Mouse (Mus musculus): ENCODE data around the gene Sdk2. TPM values are rescaled to one million over a fixed set of nuclear protein-coding genes. Genes with fewer than 3 reads are reported as not detected.
A peak's percentile ranks its signal among the peaks of the same experiment; 100 is the strongest.

The Sdk2 gene
- polyA plus RNA-seq, 1 experiment: 1.2 TPM

DNA sequence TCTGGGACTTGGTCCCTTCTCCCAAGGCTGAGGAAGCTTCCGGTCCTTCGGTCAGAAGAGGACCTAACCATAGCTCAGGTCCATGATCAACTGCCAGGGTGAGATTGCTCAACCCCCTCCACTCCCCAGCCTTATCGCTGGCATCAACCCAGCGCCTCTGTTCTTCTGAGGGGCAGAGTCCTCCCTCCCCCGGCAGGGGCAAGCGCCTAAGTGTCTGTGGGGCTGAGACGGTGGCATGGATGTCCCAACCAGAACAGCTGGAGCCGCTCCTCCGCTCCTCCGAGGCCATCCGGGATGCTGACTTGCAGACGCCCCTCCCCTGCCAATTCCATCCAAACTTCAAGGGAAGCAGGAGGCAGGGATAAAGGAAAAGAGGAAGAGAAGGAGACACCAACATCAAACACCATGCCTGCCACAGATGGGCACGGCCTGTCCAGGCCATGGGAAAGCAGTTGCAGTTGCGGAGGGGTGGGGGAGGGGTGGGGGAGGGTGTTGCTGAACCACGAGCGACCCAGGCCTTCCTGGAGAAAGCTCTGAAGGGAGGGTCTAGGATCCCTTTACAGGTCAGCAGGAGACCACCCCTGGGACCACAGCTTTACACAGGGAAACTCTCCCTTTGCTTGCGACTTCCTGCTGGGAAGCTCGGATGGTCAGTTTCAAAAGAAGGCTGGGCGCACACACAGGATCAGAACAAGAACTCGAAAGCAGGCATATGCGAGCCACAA lies 317.9 kb downstream of the Sdk2 start:
- DNase-seq: peak; percentile 77
- WGBS: 11% methylated on average over 21 of the region's 21 CpGs
- Histone ChIP-seq H3K4me1 (ENCODE audit: control insufficient read depth, insufficient read depth, low read length) (peaks cover 26% of the 10 kb centered on the region), H3K4me3 (replicated peaks; ENCODE audit: extremely low read depth, low read depth, low read length) (peak overlapping the region; percentile 91)
- TF ChIP-seq POLR2A (IDR thresholded peaks at IDR 0.05; ENCODE audit: borderline replicate concordance, extremely low read depth, low read depth, low read length) (peak; percentile 45; the same call in 1 of the 2 replicates), CTCF (IDR thresholded peaks at IDR 0.05; ENCODE audit: insufficient read depth, low read length) (no peak)

DNA sequence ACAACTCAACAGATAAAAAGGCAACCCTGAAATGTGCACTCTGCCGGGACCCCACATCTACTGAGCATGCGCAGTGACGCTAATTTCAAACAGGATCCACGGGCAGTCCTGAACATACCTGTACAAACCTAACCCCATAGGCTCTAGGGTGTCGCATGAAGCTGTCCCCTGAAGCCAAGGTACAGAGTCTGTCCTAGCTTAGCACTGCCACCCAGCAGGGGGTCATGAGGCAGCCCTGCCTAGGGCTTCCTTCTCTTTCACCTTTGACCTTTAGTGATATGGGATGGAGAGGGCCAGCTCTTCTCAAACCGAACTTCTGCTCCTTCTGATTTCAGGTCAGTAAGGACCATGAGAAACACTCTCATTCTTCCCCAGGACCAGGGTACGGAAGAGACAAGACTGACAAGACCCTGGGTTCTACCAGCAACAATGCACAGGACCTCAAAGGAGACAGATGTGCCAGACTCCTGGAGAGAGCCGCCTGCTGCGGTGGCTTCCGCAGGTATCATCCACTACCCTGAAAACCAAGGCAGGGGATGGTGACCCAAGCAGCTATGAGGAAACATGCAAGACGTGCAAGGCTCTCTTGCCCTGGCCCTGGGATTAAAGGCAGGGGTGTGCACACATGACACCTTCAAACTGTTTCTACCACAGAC lies 319.0 kb downstream of the Sdk2 start:
- Histone ChIP-seq H3K4me1 (ENCODE audit: control insufficient read depth, insufficient read depth, low read length) (peaks cover 26% of the 10 kb centered on the region), H3K4me3 (replicated peaks; ENCODE audit: extremely low read depth, low read depth, low read length) (no peak overlapping the region)
- TF ChIP-seq CTCF (IDR thresholded peaks at IDR 0.05; ENCODE audit: insufficient read depth, low read length) (no peak), POLR2A (IDR thresholded peaks at IDR 0.05; ENCODE audit: borderline replicate concordance, extremely low read depth, low read depth, low read length) (no peak)
- 50% methylated on average over 11 of the region's 11 CpGs for WGBS
- no peak for DNase-seq

DNA sequence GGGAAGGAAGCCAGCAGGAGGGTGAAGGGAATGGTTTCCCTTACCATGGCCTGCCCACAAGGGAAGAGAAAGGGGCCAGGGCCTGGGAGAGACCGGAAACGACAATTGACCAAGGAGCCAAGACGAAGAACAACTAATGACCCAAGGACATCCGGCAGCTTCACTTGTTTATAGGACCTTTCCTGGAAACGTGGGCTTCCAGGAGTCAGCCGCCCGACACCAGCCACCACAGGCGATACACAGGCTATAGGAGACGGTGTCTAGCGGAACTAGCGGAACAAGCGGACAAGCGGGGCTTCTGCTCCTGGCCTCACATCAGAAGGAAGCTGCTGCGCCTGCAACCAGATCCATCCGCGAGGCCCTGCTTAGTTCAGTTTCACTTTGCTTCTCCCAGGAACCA lies 319.8 kb downstream of the Sdk2 start:
- 13% methylated on average over 16 of the region's 16 CpGs for WGBS
- Histone ChIP-seq H3K4me3 (replicated peaks; ENCODE audit: extremely low read depth, low read depth, low read length) (peak overlapping the region; percentile 39), H3K4me1 (ENCODE audit: control insufficient read depth, insufficient read depth, low read length) (peaks cover 26% of the 10 kb centered on the region)
- no peak for DNase-seq
- TF ChIP-seq POLR2A (IDR thresholded peaks at IDR 0.05; ENCODE audit: borderline replicate concordance, extremely low read depth, low read depth, low read length) (0 out of 2 replicates have a peak, but pooled peaks have one; percentile 50), CTCF (IDR thresholded peaks at IDR 0.05; ENCODE audit: insufficient read depth, low read length) (no peak)

DNA sequence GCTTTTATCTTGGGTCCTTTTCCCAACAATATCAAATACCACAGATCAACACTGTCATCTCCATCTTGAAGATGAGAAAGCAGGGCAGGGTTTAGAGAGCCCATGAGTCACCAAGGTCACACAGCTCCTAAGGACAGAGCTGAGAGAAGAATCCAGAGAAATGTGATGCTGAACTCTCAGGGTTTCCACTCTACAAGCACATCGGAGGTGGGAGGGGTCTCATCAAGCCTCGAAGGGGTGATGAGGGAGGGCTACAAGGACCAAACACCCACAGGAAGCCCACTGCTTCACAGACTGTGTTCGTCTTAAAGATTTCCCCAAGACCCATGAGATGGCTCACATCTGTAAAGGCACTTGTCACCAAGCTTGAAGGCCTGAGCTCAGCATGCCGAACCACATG lies 320.9 kb downstream of the Sdk2 start:
- Histone ChIP-seq H3K4me1 (ENCODE audit: control insufficient read depth, insufficient read depth, low read length) (peaks cover 29% of the 10 kb centered on the region), H3K4me3 (replicated peaks; ENCODE audit: extremely low read depth, low read depth, low read length) (no peak overlapping the region)
- no peak for TF ChIP-seq CTCF (IDR thresholded peaks at IDR 0.05; ENCODE audit: insufficient read depth, low read length)
- no peak for TF ChIP-seq POLR2A (IDR thresholded peaks at IDR 0.05; ENCODE audit: borderline replicate concordance, extremely low read depth, low read depth, low read length)
- no peak for DNase-seq
- WGBS: 49% methylated on average over 4 of the region's 4 CpGs

DNA sequence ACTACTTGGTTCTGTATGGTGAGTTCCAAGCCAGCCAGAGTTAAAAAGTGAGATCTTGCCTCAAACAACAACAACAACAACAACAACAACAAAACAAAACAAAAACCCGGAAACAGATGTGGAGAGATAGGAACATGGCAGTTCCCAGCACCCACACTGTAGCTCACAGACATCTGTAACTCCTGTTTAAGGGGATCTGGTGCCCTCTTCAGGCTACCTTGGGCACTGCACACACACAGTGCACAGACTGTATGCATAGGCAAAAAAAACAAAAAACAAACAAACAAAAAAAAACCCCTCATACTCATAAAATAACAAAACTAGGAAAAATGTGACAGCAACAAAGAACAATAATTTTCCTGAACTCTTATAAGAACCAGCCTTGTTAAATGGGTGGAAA lies 323.8 kb downstream of the Sdk2 start:
- 86% methylated on average over 1 of the region's 1 CpGs for whole genome bisulfite sequencing
- TF ChIP-seq POLR2A (IDR thresholded peaks at IDR 0.05; ENCODE audit: borderline replicate concordance, extremely low read depth, low read depth, low read length) (no peak), CTCF (IDR thresholded peaks at IDR 0.05; ENCODE audit: insufficient read depth, low read length) (no peak)
- H3K4me1 ChIP-seq (ENCODE audit: control insufficient read depth, insufficient read depth, low read length): peaks cover 36% of the 10 kb centered on the region
- no peak overlapping the region for H3K4me3 ChIP-seq (replicated peaks; ENCODE audit: extremely low read depth, low read depth, low read length)
- no peak for DNase-seq

DNA sequence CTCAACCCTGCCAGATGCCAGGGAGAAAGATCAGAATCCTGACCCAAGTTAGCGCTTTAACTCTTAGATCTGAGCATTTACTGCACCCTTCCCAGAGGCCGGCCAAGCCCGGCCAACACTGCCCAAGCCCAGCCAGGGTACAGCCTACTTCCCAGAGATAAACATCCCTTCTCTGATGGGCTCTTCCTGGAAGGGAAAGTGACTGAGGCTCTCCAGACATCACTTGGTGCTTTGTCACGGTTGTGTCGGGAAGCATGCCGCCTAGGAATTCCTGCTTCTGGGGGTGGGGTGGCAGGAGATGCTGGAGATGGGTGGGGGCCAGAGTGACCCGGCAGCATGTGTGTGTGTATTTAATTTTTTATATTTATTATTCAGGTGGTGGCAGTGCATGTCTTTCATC lies 326.7 kb downstream of the Sdk2 start:
- TF ChIP-seq CTCF (IDR thresholded peaks at IDR 0.05; ENCODE audit: insufficient read depth, low read length): no peak
- no peak for TF ChIP-seq POLR2A (IDR thresholded peaks at IDR 0.05; ENCODE audit: borderline replicate concordance, extremely low read depth, low read depth, low read length)
- 29% methylated on average over 7 of the region's 7 CpGs for WGBS
- H3K4me3 ChIP-seq (replicated peaks; ENCODE audit: extremely low read depth, low read depth, low read length): no peak overlapping the region
- DNase-seq: no peak
- H3K4me1 ChIP-seq (ENCODE audit: control insufficient read depth, insufficient read depth, low read length): peaks cover 41% of the 10 kb centered on the region

DNA sequence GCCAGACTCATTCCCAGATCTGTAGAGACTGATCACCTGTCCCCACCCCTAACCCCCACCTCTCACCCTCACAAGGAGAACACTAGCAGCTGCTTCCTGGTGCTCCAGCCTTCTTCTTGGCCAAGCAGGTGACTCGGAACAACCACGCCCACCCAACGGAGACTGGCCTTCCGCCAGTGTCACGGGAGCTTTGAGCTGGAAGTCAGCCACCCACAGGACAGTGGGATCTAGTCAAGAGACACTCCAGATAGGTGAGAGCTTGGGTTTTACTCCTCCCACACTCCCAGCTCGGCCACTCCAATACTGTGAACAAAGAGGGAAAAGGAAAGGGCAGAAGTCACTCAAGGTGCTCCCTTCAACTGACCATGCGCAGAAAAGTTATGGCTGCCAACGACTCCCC lies 327.6 kb downstream of the Sdk2 start:
- peak; percentile 86 for DNase-seq
- Histone ChIP-seq H3K4me1 (ENCODE audit: control insufficient read depth, insufficient read depth, low read length) (peaks cover 48% of the 10 kb centered on the region), H3K4me3 (replicated peaks; ENCODE audit: extremely low read depth, low read depth, low read length) (no peak overlapping the region)
- TF ChIP-seq POLR2A (IDR thresholded peaks at IDR 0.05; ENCODE audit: borderline replicate concordance, extremely low read depth, low read depth, low read length) (no peak), CTCF (IDR thresholded peaks at IDR 0.05; ENCODE audit: insufficient read depth, low read length) (no peak)
- 38% methylated on average over 8 of the region's 8 CpGs for WGBS

DNA sequence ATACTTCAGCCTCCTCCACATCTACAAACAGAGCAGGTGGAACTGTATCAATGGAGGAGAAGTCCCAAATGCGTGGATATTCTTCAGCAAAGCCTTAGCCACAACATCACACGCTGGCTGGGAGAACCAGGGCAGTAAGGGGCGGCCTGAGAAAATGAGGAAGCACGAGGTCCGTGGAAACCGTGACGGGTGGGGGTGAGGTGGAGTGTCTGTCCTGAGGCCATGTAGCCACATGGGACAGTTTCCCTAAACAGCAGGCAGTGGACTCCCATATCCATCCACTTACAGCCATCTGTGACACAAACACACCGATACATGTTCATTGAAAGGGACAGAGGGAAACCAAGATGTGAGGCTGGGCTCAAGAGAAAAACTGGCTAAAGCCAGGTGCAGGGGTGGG lies 328.9 kb downstream of the Sdk2 start:
- TF ChIP-seq CTCF (IDR thresholded peaks at IDR 0.05; ENCODE audit: insufficient read depth, low read length) (no peak), POLR2A (IDR thresholded peaks at IDR 0.05; ENCODE audit: borderline replicate concordance, extremely low read depth, low read depth, low read length) (no peak)
- Histone ChIP-seq H3K4me3 (replicated peaks; ENCODE audit: extremely low read depth, low read depth, low read length) (no peak overlapping the region), H3K4me1 (ENCODE audit: control insufficient read depth, insufficient read depth, low read length) (peaks cover 61% of the 10 kb centered on the region)
- DNase-seq: no peak
- 53% methylated on average over 8 of the region's 8 CpGs for WGBS

DNA sequence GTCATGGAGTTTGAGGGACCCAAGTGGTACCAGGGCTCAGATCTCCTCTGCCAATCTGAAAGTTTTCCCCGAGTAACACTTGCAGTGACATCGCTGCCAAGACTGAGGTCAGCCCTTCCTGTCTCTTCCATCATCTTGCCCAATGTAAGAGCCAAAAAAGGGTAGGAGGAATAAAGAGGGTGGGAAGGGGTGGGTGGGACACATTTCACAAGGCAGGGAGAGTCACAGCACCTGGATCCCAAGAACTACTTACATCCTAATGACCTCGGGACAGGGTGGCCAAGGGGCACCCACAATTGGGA lies 329.3 kb downstream of the Sdk2 start:
- DNase-seq: no peak
- peaks cover 65% of the 10 kb centered on the region for H3K4me1 ChIP-seq (ENCODE audit: control insufficient read depth, insufficient read depth, low read length)
- TF ChIP-seq POLR2A (IDR thresholded peaks at IDR 0.05; ENCODE audit: borderline replicate concordance, extremely low read depth, low read depth, low read length): no peak
- no peak for TF ChIP-seq CTCF (IDR thresholded peaks at IDR 0.05; ENCODE audit: insufficient read depth, low read length)
- WGBS: 28% methylated on average over 3 of the region's 3 CpGs
- no peak overlapping the region for H3K4me3 ChIP-seq (replicated peaks; ENCODE audit: extremely low read depth, low read depth, low read length)

Measured in lung, adult 2 months (tissue).